Mouse (Mus musculus) thymus, postnatal 36 days (tissue): ENCODE data around the gene Cldn4.

ENCODE experiments used
- DNase-seq, 2 experiments: peaks; one replicate each; pipeline ENCODE4 v3.0.0; 2022; ENCODE audit warnings: mixed read lengths in 2 of 2

The Cldn4 gene

DNA sequence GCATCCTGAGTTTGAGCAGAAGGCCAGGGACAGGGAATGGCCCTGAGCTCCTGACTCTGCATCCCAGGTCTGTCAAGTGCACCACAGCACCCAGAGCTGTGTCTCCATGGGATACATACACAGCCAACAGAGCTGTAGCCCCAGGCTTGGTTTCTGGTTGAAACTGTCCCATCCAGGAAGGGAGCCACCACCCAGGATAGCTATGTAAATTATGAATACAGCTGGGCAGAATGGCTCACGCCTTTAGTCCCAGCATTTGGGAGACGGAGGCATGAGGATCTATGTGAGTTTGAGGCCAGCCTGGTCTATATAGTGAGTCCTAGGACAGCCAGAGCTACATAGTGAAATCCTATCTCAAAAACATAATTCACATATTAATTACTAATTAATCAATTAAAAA is 16.7 kb downstream of the Cldn4 start:
- no peak for DNase-seq

DNA sequence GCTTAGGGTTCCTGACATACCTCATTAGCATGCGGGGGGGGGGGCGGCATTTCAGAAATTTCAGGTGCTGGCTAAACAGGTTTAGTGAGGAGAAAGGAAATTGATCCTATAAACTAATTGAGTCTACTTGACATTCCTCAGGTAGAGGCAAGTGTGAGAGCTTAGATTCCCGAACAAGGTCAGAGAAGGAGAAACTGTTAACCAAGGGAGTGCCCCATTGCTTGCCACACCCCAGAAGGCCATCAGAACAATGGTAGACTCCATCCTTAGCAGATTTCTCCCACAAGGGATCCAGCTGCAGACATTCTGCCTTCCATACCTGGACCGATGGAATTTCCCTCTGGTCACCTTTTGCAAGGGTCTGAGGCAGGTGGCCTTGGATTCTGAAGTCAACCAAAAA is 20.0 kb downstream of the Cldn4 start:
- DNase-seq = no peak

DNA sequence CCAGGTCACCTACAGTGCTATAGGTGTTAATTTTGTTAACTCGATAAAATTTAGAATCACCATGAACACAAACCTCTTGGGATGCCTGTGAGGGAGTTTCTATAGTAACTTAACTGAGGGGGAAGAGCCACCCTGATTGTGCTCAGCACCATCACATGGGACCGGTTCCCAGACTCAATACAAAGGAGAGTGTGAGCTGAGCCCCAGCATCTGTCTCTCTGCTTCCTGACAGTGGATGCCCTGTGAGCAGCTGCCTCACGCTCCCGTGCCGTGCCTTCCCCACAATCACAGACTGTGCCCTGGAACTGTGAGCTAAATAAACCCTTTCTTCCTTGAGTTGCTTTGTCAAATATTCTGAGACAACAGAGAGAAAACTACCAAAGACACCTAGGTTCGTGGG is 23.6 kb downstream of the Cldn4 start:
- DNase-seq = no peak

DNA sequence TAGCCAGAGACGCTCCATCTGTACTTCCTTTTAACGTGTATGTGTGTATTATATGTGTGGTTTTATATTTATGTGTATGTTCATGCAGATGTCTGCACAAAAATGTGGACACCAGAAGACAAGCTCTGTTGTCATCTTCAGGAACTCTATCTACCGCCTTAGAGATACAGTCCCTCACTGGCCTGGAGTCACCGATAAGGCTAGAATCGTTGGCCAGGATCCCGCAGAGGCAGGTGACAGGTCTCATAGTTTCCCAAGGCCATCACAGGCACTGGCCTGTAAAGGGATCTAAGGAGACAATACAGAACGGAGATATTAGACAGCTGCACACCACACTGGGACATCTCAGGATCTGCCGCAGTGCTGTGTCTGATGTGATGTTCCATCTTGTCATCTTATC is 25.6 kb downstream of the Cldn4 start:
- DNase-seq = no peak

DNA sequence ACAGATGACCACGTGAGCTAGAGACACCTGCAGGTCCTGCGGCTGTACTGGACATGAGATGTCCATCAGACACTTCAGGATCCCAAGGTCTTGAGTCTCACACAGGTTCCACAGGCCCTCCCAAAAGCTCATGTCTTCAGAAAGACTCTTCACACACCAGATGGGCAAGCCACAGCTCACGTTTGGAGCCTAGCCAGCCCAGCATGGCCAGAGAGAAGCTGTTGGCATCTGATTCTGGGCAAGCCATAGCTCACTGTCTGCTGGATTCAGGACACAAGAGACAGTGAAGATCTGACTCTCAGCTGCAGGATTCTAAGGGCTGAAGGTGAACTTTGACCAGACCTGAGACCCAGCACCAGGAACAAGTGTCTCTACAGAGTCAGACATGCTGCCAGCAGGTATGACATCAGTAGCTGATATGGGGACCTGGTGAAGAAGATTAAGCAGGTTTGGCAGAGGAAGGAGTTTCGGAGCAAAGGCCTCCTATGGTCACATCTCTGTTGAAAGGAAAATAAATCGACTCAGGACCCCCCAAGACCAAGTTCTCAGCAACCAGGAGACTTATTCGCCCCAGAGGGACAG is 26.5 kb downstream of the Cldn4 start:
- no peak for DNase-seq

DNA sequence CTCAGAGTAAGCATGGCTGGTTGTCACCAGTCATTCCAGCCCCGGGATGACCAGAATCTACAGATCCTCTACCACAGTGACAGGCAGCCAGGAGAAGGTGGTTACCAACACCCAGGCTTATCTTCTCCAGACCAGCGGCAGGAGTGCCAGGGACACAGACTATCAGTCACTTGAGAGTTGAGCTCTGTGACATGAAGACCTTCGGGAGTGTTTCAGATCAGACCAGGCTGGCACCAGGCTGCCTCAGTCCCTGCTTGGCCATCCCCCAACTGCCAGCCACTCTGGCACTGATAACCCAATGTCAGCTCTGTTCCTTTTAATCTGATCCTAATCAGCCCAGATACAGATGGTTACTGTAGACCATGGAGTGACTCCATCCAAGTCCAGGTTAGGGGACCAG is 27.6 kb downstream of the Cldn4 start:
- no peak for DNase-seq

DNA sequence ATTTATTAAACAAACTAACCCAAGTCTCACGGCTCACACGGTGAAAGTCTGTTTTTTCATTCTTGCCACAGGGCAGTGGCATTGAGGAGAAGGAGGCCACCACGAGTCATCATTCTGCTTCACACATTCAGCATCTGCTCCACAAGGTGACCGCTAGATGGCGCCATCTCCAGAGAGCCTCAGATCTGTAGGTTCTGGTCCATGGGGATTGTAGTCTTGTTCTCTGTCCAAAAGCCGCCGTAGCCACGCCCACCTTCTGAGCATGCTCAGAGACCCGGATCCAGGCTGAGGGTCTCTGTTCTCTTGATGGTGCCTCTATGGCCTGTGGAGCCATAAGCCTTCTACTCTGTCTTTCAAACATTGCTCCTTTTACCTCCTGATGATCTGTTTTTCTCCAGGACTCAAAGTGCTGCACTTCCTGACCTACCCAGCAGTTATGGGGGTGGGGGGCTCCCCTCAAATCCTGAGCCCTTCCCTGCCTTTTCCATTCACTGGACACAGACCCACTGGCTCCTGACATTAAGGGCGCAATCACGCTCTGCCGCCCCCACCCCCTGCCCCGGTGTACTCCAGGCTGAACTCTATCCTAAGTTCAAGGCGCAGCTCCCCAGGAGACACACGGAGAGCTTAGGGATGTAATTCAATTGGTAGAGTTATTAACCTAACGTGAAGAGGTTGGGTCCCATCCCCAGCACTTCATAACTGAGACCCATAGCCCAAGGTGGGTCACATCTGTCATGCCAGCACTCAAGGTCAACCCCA is 28.5 kb downstream of the Cldn4 start:
- DNase-seq = peak; percentile 65 to 68

DNA sequence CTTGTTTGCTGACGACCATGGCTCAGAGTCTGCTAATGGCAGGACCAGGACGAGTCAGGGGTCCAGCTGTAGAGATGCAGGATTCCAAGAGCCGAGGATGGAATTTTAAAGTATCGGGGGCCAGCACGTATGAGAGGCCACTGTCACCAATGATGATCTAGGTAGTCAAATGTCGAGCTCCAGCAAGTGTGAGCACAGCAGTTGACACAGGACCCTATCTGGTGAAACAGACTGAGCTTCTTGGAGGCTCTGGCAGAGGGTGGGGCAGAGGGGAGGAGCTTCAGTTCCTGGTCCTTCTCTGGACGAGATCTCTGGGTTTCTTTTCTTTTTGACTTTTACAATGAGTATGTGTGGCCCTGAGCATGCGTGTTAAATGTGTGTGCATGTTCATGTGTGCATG is 31.4 kb downstream of the Cldn4 start, which contains the start of gene Cldn13:
Gene Cldn13, minus strand, starts transcription at position 216 of the 400 bp plus-strand sequence.
- DNase-seq = no peak

DNA sequence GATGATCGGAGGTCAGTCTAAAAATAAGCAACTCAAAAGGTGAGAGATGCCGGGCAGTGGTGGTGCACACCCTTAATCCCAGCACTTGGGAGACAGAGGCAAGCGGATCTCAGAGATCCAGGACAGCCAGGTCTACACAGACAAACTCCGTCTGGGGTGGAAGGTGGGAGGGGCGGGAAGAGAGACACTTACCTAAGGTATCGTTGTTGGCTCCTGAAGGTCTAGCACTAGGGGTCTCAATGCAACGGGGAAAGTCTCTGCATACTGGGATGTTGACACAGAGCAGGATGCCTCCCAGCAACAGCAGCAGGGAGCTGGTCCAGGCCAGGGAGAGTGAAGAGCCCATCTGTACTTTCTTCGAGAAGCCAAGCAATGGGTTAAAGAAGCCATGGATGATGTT is 32.2 kb downstream of the Cldn4 start:
- no peak for DNase-seq

DNA sequence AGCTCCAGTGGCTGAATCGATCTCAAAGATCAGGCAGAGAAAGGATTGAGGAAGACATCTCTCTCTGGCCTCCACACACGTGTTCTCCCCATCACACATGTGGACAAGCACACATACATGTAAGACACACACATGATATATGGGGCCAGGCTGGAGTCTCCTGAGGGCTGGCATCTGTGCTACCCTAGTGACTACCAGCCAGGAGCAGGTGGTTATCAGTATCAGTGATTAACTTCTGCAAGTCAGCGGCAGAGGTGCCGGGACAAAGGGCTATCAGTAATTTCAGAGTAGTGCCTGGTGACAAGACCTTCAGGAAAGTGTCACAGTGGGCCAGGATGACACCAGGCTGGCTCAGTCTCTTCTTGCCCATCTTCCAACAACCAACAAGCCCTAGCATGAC is 33.0 kb downstream of the Cldn4 start:
- no peak for DNase-seq

DNA sequence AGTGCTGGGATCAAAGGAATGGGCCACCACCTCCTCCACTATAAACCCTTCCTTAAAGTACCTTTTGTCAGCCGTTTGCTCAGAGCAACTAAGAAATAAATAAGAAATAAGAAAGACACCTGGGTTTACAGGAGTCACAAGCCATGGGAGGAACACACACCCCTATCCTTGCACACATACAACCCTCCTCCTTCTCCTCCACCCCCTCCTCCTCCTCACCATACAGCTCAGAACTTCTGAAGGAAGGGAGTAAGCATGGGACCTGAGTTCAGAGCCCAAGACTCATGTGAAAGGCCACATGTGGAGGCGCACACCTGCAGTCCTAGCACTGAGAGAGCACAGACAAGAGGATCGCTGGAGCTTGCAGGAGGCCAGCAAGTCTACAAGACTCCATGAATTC is 33.4 kb downstream of the Cldn4 start:
- DNase-seq = no peak

DNA sequence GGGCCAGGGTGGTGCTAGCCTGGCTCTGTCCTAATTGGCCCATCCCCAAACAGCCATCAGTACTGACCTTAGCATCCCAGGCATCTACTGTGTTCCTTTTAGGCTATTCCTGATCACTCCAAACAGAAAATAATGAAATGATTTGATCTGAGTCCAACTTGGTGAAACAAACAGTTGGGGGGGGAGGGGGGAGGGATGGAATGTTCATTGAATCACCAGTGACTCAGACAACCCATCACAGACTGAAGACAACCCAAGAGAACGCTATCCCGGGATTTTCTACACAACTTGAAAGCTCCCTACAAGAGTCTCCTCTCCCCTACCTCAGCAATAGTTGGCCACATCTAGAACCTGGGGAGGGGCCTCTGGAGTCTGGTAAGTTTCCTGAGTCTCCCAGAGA is 34.8 kb downstream of the Cldn4 start:
- DNase-seq = no peak

DNA sequence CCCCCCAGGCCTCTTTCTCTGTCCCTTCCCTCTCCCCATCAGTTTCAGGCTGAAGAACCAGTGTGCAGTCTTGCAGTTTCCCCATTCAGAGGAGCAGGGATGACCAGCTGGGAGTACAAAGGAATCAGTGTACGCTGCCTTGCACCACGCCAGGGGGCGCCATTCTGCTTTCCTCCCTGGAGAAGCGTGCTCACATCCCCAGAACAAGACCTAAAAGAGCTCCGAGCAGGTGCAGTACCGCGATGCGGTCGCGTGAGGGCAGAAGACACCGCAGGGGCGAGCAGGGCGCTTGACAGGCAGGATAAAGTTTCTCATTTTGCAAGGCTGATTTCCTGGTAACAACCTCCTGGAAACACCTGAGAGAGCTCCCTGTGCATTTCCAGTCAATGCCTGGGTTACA is 39.6 kb downstream of the Cldn4 start:
- peak; percentile 92 to 97 for DNase-seq

DNA sequence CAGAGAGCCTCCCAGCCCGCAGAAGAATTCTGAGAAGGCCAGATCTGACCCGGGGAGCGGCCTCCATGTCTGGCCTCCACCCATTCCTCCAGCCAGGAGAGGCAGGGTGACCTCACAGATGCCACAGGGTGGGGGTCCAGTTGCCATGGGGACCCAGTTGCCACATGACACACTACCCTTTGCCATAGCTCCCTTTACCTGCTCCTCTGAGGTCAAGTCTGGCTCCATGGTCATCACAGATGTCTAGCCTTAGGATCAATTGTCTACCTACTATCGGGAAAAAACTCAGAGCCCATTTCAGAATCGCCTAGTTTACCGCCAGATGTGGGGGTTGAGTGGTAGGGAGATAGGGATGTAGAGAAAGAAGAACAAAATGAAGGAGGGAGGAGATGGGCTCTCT is 40.1 kb downstream of the Cldn4 start, which contains the start of gene Tmem270:
Gene Tmem270, minus strand, starts transcription at position 101 of the 400 bp plus-strand sequence.
- no peak for DNase-seq

DNA sequence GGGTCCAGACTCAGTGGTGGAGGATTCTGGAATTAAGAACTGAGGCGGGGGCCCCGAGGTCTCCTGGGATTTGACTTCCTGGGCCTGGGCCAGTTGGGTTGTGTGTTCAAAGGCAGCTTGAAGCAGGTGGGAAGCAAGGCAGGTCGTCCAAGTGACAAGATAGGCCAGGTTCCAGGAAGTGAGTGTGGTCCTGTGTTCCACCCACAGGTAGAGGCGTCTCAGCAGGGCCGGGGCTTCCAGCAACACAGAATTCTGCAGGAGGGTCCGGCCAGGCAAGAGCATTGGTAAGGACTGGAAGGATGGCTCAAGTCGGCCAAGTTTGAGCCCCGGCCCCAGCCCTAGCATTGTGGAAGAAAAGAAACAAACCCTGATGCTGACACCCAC is 45.1 kb downstream of the Cldn4 start:
- DNase-seq = no peak

DNA sequence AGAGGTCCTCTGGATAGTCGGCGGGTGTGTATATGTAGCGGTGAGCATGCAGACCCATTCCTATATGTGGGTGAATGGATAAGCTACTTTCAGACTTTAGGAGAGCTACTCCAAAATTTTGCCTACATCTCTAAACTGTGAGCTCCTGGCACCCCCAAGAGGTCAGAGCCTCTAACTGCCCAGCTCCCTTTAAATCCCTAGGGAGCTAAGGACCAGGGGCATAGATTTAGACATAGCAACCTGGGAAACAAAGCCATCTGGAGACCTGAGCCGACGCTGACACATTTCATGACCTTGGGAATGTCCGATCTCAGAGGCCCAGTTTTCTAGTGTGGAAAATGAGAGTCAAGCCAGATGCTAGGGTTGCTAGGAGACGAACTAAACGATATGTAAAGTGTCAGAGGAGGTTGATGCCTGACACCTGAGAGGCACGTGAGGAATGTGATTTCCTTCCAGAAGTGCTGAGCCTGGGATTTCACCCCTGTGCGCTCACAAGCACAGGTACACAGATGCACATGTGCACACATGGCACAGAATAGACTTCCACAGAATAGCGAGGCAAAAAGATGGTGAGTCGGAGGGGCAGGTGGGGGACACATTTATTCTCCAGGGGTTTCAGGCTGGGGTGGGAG is 45.6 kb downstream of the Cldn4 start:
- no peak for DNase-seq

DNA sequence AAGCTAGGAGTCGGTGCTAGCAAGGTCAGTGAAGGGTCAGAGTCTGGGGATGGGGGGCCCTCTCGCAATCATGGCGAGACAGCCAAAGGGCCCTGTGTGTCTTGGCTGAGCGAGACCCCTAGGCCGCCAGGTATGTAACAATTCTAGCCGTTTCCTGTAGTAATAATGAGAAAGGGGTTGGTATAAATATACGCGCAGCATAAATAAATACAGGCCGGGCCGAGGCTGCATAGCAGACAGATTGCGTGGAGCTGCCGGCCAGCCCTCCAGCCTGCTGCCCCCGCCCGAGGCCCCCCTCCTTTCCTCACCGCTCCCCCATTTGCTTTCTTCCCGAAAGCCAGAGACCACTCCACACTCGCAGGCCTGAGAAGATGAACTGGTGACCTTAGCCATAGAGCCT is 49.1 kb downstream of the Cldn4 start:
- no peak for DNase-seq

DNA sequence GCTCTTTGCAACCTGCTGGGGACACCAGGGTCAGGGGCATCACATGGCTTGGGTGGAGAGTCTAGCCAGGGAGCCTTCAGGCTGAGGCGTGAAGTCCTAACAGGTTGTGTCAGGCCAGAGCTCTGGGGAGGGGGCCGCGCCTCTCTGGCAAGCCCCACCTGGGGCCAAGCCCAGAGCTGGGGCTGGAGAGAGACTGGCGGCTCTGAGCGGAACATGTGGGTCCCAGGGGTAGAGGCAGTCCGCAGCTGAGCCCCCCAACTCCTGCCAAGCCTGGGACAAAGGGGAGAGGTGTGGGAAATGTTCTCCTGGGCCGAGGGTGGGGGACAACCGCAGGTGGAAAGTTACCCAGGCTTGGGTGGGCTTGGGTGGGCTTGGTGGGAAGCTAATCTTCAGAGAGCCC is 49.8 kb downstream of the Cldn4 start:
- DNase-seq = no peak

DNA sequence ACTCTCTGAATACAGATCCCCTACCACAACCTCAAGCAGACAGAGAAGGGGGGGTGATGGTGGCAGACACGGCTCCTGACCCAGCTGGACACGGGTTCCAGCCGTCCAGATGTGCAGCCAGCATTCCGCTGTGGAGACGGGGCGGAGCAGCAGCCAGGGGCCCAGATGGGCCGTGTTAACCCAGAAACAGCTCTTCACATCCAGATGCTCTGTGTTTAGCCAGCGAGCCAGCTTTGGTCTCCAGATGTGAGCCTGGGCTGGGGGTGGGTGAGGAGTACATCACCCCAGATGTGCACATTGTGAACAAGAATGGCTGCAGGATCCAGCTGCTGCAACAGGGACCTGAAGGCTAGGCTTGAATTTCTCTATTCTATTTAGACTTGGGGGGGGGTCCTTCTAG is 51.4 kb downstream of the Cldn4 start:
- DNase-seq = no peak
